Mouse (Mus musculus) neutrophil, adult 5-6 weeks (primary cell): ENCODE measurements around the gene Bdp1. TPM values are rescaled to one million over a fixed set of nuclear protein-coding genes. Genes with fewer than 3 reads are reported as not detected.
A peak's percentile ranks its signal among the peaks of the same experiment; 100 is the strongest.
"Not testable (repeated sequence)": the region's sequence is repeated elsewhere in the genome, so short reads cannot be mapped to it uniquely, and the experiment has no call there.

Source experiments
- ATAC-seq: fragments of 151-379, 151-347 bp; 2 replicates; pipeline ENCODE4 v1.8.0; 2017; ENCODE audit warnings: mild to moderate bottlenecking, moderate TSS enrichment; ENCODE audit not compliant: insufficient number of reproducible peaks, poor library complexity, low FRiP score, severe bottlenecking; ENCODE audit errors: extremely low read depth
- total RNA-seq: library from RNA; stranded (forward); fragments of 200-1000 nt; gene quantifications from 2 replicates; pipeline ENCODE4 v1.2.3, GENCODE M21; 2017

Gene Bdp1
- total RNA-seq: 87.9 TPM in 2 replicates

GRCm38 (mm10) chr13:100103748-100104254 lies at the start of gene Bdp1:
Bdp1 (minus strand) TSS chr13:100104070.
- ATAC-seq: peak; percentile 89

GRCm38 (mm10) chr13:100152659-100153058 lies 48.8 kb upstream of the Bdp1 start:
- ATAC-seq: peak; percentile 96

- peak; percentile 33; the same call in 1 of the 2 replicates for ATAC-seq
Measured at GRCm38 (mm10) chr13:100141646-100142314, 37.9 kb upstream of the Bdp1 start.

GRCm38 (mm10) chr13:100125258-100125643 lies 21.4 kb upstream of the Bdp1 start:
- ATAC-seq: no peak

- peak; percentile 100 for ATAC-seq
Measured at GRCm38 (mm10) chr13:100124423-100125257, 20.8 kb upstream of the Bdp1 start, which contains the start of gene Smn1. Smn1 (plus strand) TSS chr13:100124852.

- ATAC-seq: no peak
Measured at GRCm38 (mm10) chr13:100123970-100124369, 20.1 kb upstream of the Bdp1 start.

- no peak for ATAC-seq
Measured at GRCm38 (mm10) chr13:100112218-100112972, 8.5 kb upstream of the Bdp1 start.

- peak; percentile 11 for ATAC-seq
Measured at GRCm38 (mm10) chr13:100107652-100108472, 4.0 kb upstream of the Bdp1 start, which contains the start of gene Serf1. Serf1 (plus strand) TSS chr13:100108012.

- ATAC-seq: no peak
Measured at GRCm38 (mm10) chr13:100103052-100103658, 715 bp downstream of the Bdp1 start.

GRCm38 (mm10) chr13:100098808-100099207 lies 5.1 kb downstream of the Bdp1 start:
- ATAC-seq: peak; percentile 23; the same call in 1 of the 2 replicates

GRCm38 (mm10) chr13:100071473-100071872 lies 32.4 kb downstream of the Bdp1 start:
- no peak for ATAC-seq

GRCm38 (mm10) chr13:100067821-100068220 lies 36.0 kb downstream of the Bdp1 start:
- no peak for ATAC-seq

- no peak for ATAC-seq
Measured at GRCm38 (mm10) chr13:100063936-100064335, 39.9 kb downstream of the Bdp1 start.

- ATAC-seq: not testable (repeated sequence)
Measured at GRCm38 (mm10) chr13:100057738-100058137, 46.1 kb downstream of the Bdp1 start.

- no peak for ATAC-seq
Measured at GRCm38 (mm10) chr13:100026013-100026412, 77.9 kb downstream of the Bdp1 start.

- no peak for ATAC-seq
Measured at GRCm38 (mm10) chr13:100016891-100017290, 87.0 kb downstream of the Bdp1 start.

- ATAC-seq: no peak
Measured at GRCm38 (mm10) chr13:100015937-100016336, 87.9 kb downstream of the Bdp1 start.
